Comparison of ENCODE assay signal across 10 mouse cellular contexts in genomic region chr16:10837903-10838302, GRCm38 (mm10). TPM values are rescaled to one million over a fixed set of nuclear protein-coding genes. Genes with fewer than 3 reads are reported as not detected.
DNase-seq lines count a peak whose midpoint lies in the region; ATAC-seq and TF ChIP-seq lines count a peak whose summit lies in the region.
"Had no signal": no experiment of that assay in that cellular context is flagged by ENCODE, and none has a peak within 500 bp of the region (broad histone marks: within the 10 kb centered on the region; RNA-seq: fewer than 3 reads in every experiment).

No protein-coding gene starts in this region.

- 88% methylated on average over 1 of the region's 1 CpGs for WGBS in lung, embryonic 14.5 days
- WGBS in limb, embryonic 15.5 days = 95% methylated on average over 1 of the region's 1 CpGs

- no peak overlapping the region for H3K4me3 ChIP-seq in gastrocnemius, adult 2 months
- no peak overlapping the region for H3K4me3 ChIP-seq in lung, embryonic 14.5 days (ENCODE audit: low read depth, low read length)
- no peak overlapping the region for H3K4me3 ChIP-seq in limb, embryonic 15.5 days
- H3K4me3 ChIP-seq: hindbrain, embryonic 13.5 days had no signal

- peaks cover 8% of the 10 kb centered on the region; the same call in 1 of the 2 replicates for H3K36me3 ChIP-seq in lung, embryonic 14.5 days (ENCODE audit: insufficient read depth)
- no peaks in the 10 kb centered on the region for H3K36me3 ChIP-seq in limb, embryonic 15.5 days
- H3K36me3 ChIP-seq: hindbrain, embryonic 13.5 days had no signal

- H3K4me2 ChIP-seq in lung, embryonic 14.5 days = no peak overlapping the region
- no peak overlapping the region for H3K4me2 ChIP-seq in limb, embryonic 15.5 days
- H3K4me2 ChIP-seq: hindbrain, embryonic 13.5 days had no signal

- H3K4me1 ChIP-seq in lung, embryonic 14.5 days (ENCODE audit: insufficient read depth) = peaks cover 13% of the 10 kb centered on the region
- H3K4me1 ChIP-seq in limb, embryonic 15.5 days = peaks cover 59% of the 10 kb centered on the region

- intact Hi-C loops in gastrocnemius, adult 2 months (cut with DNase I) = no loop called here

- ATAC-seq in lung, embryonic 14.5 days (ENCODE audit: insufficient read depth) = no peak
- no peak for ATAC-seq in limb, embryonic 15.5 days (ENCODE audit: insufficient number of reproducible peaks, low FRiP score, low TSS enrichment, low read depth)
- no peak for ATAC-seq in megakaryocyte-erythroid progenitor cell, adult 5-6 weeks (replicated peaks; ENCODE audit: low FRiP score, low TSS enrichment, poor library complexity, severe bottlenecking)

- no peak for TF ChIP-seq CTCF in gastrocnemius, adult 2 months (IDR thresholded peaks at IDR 0.05)
- no peak for TF ChIP-seq CTCF in lung, embryonic 14.5 days (IDR thresholded peaks at IDR 0.05; ENCODE audit: low read depth)

- peak overlapping the region; percentile 48; the same call in 1 of the 2 replicates for H3K27ac ChIP-seq in gastrocnemius, adult 2 months
- H3K27ac ChIP-seq in lung, embryonic 14.5 days (ENCODE audit: low read depth) = peak overlapping the region; percentile 54; the same call in 1 of the 2 replicates
- peak overlapping the region; percentile 65; the same call in 1 of the 2 replicates for H3K27ac ChIP-seq in limb, embryonic 15.5 days
- H3K27ac ChIP-seq: hindbrain, embryonic 13.5 days had no signal

- H3K9ac ChIP-seq in lung, embryonic 14.5 days = no peak overlapping the region
- no peak overlapping the region for H3K9ac ChIP-seq in limb, embryonic 15.5 days
- H3K9ac ChIP-seq: hindbrain, embryonic 13.5 days had no signal

- DNase-seq in gastrocnemius, adult 2 months = no peak
- DNase-seq in gastrocnemius, postnatal 10 days = no peak
- DNase-seq in lung, embryonic 14.5 days = no peak
- no peak for DNase-seq in lung, postnatal 25 days (ENCODE audit: low spot score)
- DNase-seq in thymus, postnatal 10 days (ENCODE audit: low spot score in 2 of 2) = peak; percentile 65 to 67
- DNase-seq in gastrocnemius, adult 18-20 months (ENCODE audit: low spot score) = no peak
- DNase-seq: layer of hippocampus, adult 9-11 months had no signal

- no peaks in the 10 kb centered on the region for H3K9me3 ChIP-seq in lung, embryonic 14.5 days (ENCODE audit: low read depth, low read length)
- H3K9me3 ChIP-seq in limb, embryonic 15.5 days = no peaks in the 10 kb centered on the region
- H3K9me3 ChIP-seq: hindbrain, embryonic 13.5 days had no signal

- no peaks in the 10 kb centered on the region for H3K27me3 ChIP-seq in lung, embryonic 14.5 days (ENCODE audit: insufficient read depth, low read length)
- H3K27me3 ChIP-seq in limb, embryonic 15.5 days = no peaks in the 10 kb centered on the region

RNA-seq across cellular contexts. Expression of gene Rmi2, which starts 3.0 kb away (rescaled TPM):
- 1 to 10 TPM; 1.2 to 1.9 TPM for total RNA-seq in gastrocnemius, adult 2 months (2021)
- total RNA-seq in gastrocnemius, postnatal 10 days (2021) = 1 to 10 TPM; 1.6 TPM
- 4.3 and 4.8 TPM in 2 replicates for polyA plus RNA-seq in lung, embryonic 14.5 days (2014; fragmentation: Nextera tagmentation; extraction: Ambion mirVana)
- polyA plus RNA-seq in limb, embryonic 15.5 days (2015; fragmentation: Nextera tagmentation; extraction: Ambion mirVana) = 2.8 and 3.0 TPM in 2 replicates
- total RNA-seq in megakaryocyte-erythroid progenitor cell, adult 5-6 weeks (2014; fragmentation: Nextera tagmentation) = 1.3 and 6.6 TPM in 2 replicates
- total RNA-seq in megakaryocyte-erythroid progenitor cell, adult 5-6 weeks (2017) = 4.7 and 5.5 TPM in 2 replicates
- 1 to 10 TPM in 1 of 2 experiments, under 1 TPM in 1; 0.95 to 1.5 TPM for total RNA-seq in gastrocnemius, adult 18-20 months (2021)

RNA-seq across cellular contexts. Expression of gene Gm11172, which starts 25.2 kb away (rescaled TPM):
- not detected for total RNA-seq in gastrocnemius, adult 2 months (2021)
- total RNA-seq in gastrocnemius, postnatal 10 days (2021) = not detected
- not detected in 2 replicates for polyA plus RNA-seq in lung, embryonic 14.5 days (2014; fragmentation: Nextera tagmentation; extraction: Ambion mirVana)
- not detected in 2 replicates for polyA plus RNA-seq in limb, embryonic 15.5 days (2015; fragmentation: Nextera tagmentation; extraction: Ambion mirVana)
- total RNA-seq in megakaryocyte-erythroid progenitor cell, adult 5-6 weeks (2014; fragmentation: Nextera tagmentation) = not detected in 2 replicates
- total RNA-seq in megakaryocyte-erythroid progenitor cell, adult 5-6 weeks (2017) = not detected in 2 replicates
- not detected for total RNA-seq in gastrocnemius, adult 18-20 months (2021)
- polyA plus RNA-seq: hindbrain, embryonic 13.5 days had no signal

RNA-seq across cellular contexts. Expression of gene Prm1, which starts 32.3 kb away (rescaled TPM):
- total RNA-seq in gastrocnemius, adult 2 months (2021) = not detected
- not detected for total RNA-seq in gastrocnemius, postnatal 10 days (2021)
- not detected in 2 replicates for polyA plus RNA-seq in lung, embryonic 14.5 days (2014; fragmentation: Nextera tagmentation; extraction: Ambion mirVana)
- polyA plus RNA-seq in limb, embryonic 15.5 days (2015; fragmentation: Nextera tagmentation; extraction: Ambion mirVana) = 0.50 TPM in 1 of 2 replicates, not detected in the other
- not detected in 2 replicates for total RNA-seq in megakaryocyte-erythroid progenitor cell, adult 5-6 weeks (2014; fragmentation: Nextera tagmentation)
- total RNA-seq in megakaryocyte-erythroid progenitor cell, adult 5-6 weeks (2017) = not detected in 2 replicates
- total RNA-seq in gastrocnemius, adult 18-20 months (2021) = not detected
- polyA plus RNA-seq: hindbrain, embryonic 13.5 days had no signal

RNA-seq across cellular contexts. Expression of gene Prm2, which starts 42.0 kb away (rescaled TPM):
- total RNA-seq in gastrocnemius, adult 2 months (2021) = not detected
- total RNA-seq in gastrocnemius, postnatal 10 days (2021) = not detected
- polyA plus RNA-seq in lung, embryonic 14.5 days (2014; fragmentation: Nextera tagmentation; extraction: Ambion mirVana) = not detected in 2 replicates
- polyA plus RNA-seq in limb, embryonic 15.5 days (2015; fragmentation: Nextera tagmentation; extraction: Ambion mirVana) = not detected in 2 replicates
- not detected in 2 replicates for total RNA-seq in megakaryocyte-erythroid progenitor cell, adult 5-6 weeks (2014; fragmentation: Nextera tagmentation)
- total RNA-seq in megakaryocyte-erythroid progenitor cell, adult 5-6 weeks (2017) = not detected in 2 replicates
- not detected for total RNA-seq in gastrocnemius, adult 18-20 months (2021)
- polyA plus RNA-seq: hindbrain, embryonic 13.5 days had no signal

RNA-seq across cellular contexts. Expression of gene Prm3, which starts 47.2 kb away (rescaled TPM):
- total RNA-seq in gastrocnemius, adult 2 months (2021) = not detected
- not detected for total RNA-seq in gastrocnemius, postnatal 10 days (2021)
- not detected in 2 replicates for polyA plus RNA-seq in lung, embryonic 14.5 days (2014; fragmentation: Nextera tagmentation; extraction: Ambion mirVana)
- not detected in 2 replicates for polyA plus RNA-seq in limb, embryonic 15.5 days (2015; fragmentation: Nextera tagmentation; extraction: Ambion mirVana)
- total RNA-seq in megakaryocyte-erythroid progenitor cell, adult 5-6 weeks (2014; fragmentation: Nextera tagmentation) = not detected in 2 replicates
- not detected in 2 replicates for total RNA-seq in megakaryocyte-erythroid progenitor cell, adult 5-6 weeks (2017)
- not detected for total RNA-seq in gastrocnemius, adult 18-20 months (2021)
- polyA plus RNA-seq: hindbrain, embryonic 13.5 days had no signal

Comparison
In these comparisons a context has a peak if more than half of its experiments do, and no peak if none do; other contexts are left out.
1. DNase-seq: peak in thymus, postnatal 10 days (2 of 2); none in gastrocnemius, adult 2 months (single experiment), gastrocnemius, postnatal 10 days (single experiment), lung, embryonic 14.5 days (single experiment), lung, postnatal 25 days (single experiment) and gastrocnemius, adult 18-20 months (single experiment).
2. Peak in every context shown above with its lines, with median percentiles within 50 percentile points of each other: H3K27ac ChIP-seq.